Mouse (Mus musculus) hindlimb bud, embryonic 11.5 days (tissue): ENCODE data around the gene Ggta1.

Experiments
- DNase-seq: peaks from one replicate; pipeline ENCODE4 v3.0.0-alpha.2; 2012; ENCODE audit warnings: low read depth, low spot score; ENCODE audit errors: extremely low spot score

Ggta1 gene

GRCm38 (mm10) chr2:35462791-35463281, at the start of gene Ggta1:
Ggta1 (minus strand) TSS chr2:35463231.
- no peak for DNase-seq

GRCm38 (mm10) chr2:35512226-35512625, 49.2 kb upstream of the Ggta1 start:
- no peak for DNase-seq

DNA sequence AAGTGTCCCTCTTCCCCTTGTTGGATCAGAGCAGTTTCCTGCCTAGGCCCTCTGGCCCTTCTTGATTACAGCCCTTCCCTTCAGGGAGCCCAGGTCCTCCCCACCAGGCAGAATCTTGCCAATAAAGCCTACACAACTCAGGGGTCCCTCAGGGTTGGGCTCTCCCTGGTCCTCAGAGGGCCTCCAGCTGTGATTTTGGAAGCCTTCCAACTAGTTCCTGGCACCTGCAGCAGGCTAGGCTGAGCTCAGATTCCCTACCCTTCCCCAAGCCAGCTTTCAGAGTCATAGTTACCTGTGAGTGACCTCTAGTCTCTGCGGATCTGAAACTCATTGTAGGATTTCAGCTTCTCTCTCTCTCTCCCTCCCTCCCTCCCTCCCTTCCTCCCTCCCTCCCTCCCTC, 47.9 kb upstream of the Ggta1 start:
- no peak for DNase-seq

DNA sequence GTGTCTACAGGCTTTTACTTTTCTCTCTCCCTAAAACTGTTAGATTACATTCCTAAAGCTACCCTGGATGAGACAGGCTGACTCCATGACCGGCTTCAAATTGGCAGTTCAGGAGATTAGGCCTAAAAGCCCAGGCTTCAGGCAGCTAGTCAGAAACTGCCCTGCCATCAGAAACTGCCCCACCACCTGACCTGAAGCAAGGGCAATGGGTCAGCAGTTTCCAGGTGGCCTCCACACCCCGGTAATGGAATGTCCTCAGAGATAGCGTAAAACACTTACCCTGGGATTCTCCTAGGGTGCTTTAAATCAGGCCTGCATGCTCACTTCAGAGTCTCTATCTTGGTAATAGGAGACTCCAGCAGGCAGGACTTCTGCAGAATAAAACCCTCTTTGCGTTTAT, 46.9 kb upstream of the Ggta1 start:
- no peak for DNase-seq

DNA sequence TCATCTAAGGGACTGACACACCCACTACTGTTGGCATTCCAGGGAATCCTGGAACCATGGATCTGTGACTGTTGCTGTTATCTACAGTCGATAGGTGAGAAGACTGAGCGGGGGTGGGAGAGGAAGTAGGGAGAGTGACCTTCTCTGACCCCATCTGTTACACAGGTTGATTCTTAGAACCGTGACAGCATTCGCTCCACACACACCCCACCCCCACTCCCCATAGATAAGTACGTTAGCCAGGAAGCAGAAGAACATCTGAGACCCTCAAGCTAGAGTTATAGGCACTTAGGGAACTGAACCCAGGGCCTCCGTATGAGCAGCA, 46.3 kb upstream of the Ggta1 start:
- no peak for DNase-seq

DNA sequence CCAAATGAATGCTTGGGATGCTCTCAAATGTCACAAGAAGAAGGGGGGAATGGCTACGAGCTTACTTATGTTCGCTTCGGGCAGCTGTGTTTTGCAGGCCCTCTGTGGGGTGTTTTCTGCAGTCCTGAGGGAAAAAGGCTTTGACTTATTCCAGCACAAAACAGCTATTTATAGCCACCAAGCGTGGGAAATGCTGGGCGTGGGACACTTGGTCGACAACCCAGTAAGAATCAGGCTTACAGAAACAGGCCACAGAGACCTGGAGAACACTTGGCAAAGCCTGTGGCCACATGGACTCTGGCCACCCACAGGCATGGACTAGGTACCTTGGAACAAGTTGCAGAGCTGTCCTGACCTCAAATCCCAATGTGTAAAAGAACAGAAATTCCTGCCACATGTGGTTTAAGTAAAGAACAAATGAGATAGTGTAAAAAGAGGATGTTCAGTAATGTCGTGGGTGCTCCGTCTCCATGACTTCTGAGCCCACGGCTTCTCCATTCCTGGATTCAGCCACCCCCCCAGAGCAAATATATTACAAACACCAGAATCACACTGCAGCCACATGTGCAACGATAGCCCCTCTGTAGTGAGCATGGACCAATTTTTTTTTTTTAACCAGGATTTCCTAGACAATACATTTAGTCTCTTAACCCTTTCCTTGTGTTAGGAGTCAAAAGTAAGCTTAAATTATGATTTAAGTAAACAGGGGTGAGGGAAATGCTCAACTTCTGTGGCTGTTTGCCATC, 45.7 kb upstream of the Ggta1 start:
- DNase-seq = no peak

GRCm38 (mm10) chr2:35507191-35507511, 44.1 kb upstream of the Ggta1 start:
- DNase-seq = no peak

DNA sequence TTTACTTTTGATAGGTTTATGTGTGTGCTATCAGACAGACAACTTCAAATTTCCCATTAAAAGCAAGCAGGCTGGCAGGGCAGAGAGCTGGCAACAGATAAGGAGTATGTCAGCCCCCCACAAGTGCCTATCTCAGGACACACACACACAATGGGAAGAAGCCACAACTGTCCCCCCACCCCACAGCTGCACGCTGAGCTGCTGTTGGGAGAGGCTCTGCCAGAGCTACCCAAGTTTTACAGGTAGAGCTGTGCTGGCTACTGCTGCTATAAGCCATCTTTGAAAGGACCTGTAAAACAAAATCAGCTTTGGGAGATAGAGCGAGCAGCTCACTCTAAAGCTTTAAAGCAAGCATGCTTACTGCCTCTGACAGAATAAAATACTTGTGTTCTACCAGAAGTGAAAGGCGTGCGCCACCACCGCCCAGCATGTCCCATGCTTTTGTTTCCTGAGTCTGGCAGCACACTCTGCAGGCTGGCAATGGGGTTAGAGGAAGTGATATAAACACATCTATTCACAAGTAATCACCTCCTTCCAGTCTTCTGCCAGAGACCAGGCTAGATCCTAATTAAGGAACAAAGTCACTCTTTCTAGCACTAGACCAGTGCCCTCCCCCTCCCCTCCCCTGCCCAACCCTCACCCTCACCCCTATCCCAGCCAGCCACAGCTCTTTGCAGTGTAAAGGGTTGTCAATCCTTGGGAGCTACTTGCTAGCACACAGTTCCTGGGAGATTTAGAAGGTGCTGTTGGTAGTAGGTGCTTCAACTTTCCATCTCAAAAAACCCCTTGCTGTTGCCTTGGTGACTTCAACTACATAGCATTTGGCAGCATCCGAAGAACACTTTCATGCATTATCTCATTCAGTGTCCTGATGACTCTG, 43.5 kb upstream of the Ggta1 start:
- DNase-seq = no peak

DNA sequence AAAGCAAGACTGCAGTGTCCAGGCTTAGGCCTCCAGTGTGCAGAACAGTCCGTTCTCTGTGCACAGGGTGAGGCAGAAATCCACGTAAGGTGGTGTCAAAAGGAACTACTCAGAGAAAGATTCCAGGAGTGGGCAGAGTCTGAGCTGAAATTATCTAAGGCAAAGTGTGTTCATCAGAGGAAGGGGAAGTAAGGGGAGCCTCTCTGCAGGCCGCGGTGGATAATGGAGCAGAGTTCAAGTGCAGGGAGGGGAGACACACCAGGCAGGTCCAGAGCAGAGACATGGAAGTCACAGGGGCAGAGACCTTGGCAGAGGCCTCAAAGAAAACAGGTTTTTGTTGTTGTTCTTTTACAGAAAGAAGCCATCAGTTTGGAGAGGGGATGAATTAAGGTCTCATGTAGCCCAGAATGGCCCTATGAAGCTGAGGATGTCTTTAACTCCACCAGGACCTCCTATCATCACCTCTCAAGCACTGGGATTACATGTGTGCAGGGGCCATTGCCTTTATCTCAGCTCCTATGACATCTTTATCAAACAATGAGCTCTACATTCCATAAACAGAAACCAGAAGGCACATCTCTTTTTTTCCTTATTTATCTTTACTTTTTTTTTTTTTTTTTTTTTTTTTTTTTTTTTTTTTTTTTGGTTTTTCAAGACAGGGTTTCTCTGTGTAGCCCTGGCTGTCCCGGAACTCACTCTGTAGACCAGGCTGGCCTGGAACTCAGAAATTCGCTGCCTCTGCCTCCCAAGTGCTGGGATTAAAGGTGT, 42.7 kb upstream of the Ggta1 start:
- no peak for DNase-seq

DNA sequence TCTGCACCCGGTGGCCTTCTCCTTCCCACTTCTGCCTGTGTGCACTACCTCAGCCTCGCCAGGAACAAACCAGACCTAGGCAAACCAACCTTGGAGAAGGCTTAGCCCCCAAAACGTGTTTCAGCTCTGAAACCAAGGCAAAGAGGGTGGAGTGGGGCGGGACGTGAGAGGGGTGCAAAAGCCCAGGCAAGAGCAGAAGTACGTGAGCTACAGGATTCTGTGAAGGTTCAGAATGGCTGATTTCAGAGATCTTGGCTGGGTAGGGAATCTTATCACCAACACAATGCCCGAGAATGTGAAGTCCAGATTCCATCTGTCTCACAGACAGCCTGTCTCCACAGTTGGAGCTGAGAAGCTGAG, 41.4 kb upstream of the Ggta1 start:
- DNase-seq = no peak

- peak; percentile 66 for DNase-seq
Observed at GRCm38 (mm10) chr2:35503723-35504416, 40.8 kb upstream of the Ggta1 start.

DNA sequence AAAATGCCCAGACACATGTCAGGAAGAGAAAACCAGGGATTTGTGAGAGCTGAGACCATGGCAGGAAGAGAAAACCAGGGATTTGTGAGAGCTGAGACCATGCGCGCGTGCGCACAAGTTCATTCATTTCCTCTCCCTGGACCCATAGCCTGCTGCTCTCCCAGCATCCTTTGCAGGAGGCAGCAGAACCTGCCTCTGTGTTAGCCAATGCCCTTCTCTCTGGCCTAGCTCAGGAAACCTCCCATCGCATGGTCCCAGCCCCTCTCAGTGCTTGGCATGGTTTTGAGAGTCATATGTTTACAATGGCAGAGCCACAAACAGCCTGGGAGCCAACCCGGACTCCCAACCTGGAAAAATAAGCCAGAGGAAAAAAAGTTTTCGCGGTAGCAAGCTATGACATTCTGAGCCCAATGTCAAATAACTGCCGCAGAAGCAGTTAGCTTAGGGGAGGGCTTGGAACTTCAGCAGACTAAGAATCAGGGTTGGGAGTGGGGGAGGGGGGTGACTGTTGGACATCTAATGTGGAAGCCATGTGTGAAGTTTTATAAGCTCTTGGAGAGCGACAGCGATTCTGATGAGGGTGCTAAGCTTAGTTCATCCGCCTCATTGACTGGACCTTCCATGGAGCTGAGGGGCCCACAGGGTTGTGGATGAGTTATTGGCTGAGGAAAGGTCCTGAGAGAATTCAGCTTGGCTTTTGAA, 40.1 kb upstream of the Ggta1 start:
- DNase-seq = no peak

- no peak for DNase-seq
Observed at GRCm38 (mm10) chr2:35502561-35502960, 39.5 kb upstream of the Ggta1 start.

GRCm38 (mm10) chr2:35499474-35499873, 36.4 kb upstream of the Ggta1 start:
- no peak for DNase-seq

- DNase-seq = no peak
Observed at GRCm38 (mm10) chr2:35498961-35499360, 35.9 kb upstream of the Ggta1 start.

DNA sequence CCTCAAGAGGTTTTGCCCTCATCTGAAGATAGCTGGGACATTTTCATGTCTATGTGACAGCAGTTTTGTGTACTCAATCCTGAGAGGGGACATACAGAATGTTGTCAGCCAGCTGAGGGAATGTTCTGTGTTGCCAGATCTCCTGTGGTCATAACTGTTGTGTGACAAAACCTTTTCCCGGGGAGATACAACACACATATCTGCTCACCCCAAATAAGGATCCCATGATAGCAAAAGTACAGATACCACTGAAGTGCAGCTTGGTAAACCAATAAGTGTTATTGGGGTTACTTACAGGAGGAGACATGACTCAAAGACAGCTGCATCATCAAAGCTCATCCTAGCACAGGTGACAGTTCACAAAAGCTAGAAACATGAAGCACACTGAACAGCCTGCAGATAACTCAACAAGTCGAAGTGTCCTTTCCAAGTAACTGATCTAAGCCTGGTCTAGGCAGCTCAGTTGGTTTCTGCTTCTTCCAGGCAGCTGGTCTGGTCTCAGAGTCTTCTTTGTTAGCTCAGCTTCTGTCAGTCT, 34.7 kb upstream of the Ggta1 start:
- no peak for DNase-seq

- no peak for DNase-seq
Observed at GRCm38 (mm10) chr2:35496279-35497013, 33.4 kb upstream of the Ggta1 start.

DNA sequence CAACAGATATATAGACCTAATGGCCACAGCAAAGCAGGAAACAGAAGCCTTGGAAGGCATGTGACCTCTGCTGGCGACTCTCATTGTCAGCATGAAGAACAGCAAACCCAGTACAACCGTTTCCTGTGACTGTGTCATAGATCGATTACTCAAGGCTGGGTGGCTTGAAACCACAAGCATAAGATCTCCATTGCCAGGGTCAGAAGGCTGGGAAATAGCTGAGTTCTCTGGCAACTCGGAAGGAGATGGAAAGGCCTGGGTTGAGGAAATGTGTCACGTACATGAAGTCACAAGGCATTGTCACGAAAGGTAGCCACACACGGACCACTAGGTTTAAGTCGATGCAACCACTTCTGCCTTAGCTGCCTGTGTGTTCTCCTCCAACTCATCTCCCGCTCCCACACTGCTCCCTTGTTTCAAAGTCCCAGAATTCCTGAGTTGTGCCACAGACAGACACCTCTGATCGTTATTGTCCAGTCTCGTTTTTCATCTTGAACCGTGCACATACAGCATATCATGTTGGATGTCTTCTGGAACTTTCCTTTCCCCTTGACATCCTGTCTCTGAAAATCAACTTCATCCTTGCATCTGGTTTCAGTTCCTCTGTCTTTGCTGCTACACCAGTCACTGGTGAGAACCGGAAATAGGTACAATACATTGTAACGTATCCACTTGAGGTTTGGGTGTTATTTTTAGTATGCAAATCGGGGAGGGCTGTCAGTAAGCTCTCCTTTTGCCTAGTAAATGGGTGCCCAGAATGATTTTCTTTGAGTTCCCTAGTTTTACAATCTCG, 32.7 kb upstream of the Ggta1 start:
- DNase-seq = no peak

DNA sequence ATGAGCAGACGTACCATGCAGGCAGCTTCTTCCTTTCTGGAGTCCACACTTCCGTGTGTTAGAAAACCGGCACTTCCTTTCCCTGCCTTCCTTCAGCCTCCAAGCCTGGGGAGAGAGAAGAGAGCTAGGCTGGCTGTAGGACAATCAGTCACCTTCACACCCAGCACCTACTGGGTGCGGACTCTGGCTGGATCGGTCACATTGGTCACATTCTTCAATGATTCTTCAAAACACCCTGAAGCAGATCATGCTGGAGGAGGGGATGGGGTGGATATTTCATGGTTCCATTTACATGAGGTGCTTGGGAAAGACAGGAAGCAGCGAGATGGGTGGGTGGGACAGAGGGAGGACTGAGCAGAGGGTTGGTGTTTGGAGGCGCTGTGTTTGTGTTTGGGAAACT, 30.5 kb upstream of the Ggta1 start:
- DNase-seq = no peak
